Mouse (Mus musculus): ENCODE measurements around the gene Cdc42se2.

DNA sequence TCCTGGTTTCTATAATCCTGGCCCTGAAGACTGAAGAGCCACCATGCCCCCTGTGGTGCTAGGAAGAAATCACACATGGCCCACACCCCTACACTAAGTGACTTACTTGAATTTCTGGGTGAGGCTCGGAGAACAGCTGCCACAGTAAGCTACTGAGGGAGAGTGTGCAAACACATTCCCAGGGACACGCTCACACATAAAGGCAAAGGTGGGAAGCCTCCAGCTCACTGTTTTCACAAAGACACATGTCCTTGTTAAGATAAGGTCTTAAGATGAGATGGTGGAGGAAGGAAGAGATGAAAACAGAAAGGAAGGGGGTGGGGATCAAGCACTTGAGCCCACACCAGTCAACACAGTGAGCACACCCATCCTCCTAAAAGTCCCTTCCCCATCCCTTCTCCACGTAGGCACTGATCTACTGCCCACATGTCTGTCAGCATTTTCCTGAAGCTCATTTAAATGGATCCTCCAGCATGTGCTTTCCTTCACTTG lies 60.9 kb downstream of the Cdc42se2 start:
- TF ChIP-seq CTCF (IDR thresholded peaks at IDR 0.05; ENCODE audit: borderline replicate concordance, extremely low read depth, insufficient read depth, insufficient read length): no peak
- TF ChIP-seq POLR2A (IDR thresholded peaks at IDR 0.05; ENCODE audit: borderline replicate concordance, extremely low read depth, insufficient read depth, insufficient read length, poor library complexity, severe bottlenecking): no peak

Data from brain, embryonic 14.5 days (tissue).